Mouse (Mus musculus): Measurements from ENCODE around the gene Fam162a. TPM values are rescaled to one million over a fixed set of nuclear protein-coding genes. Genes with fewer than 3 reads are reported as not detected.
"Not testable (repeated sequence)": the region's sequence is repeated elsewhere in the genome, so short reads cannot be mapped to it uniquely, and the experiment has no call there.

Gene Fam162a
- polyA plus RNA-seq, 1 experiment from 2014 or later = 415 TPM

DNA sequence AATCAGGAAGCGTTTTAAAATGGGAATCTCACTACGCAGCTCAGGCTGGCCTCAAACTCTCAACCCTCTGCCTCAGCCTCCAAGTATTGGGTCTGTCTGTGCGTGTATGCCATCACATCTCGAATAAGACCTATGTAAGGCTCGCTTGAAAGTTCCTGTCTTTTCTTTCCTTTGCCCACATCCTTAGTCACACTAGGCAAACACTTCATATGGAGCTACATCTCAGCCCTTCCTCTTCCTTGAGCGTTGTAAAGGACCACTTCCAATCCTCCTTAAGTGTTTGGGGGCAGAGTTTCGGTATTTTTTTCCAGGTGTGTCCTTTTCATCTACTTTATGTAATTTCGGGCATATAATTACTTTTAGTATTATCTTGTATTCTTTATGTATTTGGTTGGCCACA is 16.5 kb downstream of the Fam162a start:
- peaks cover 6% of the 10 kb centered on the region; the same call in 1 of the 2 replicates for H3K36me3 ChIP-seq
- H3K9ac ChIP-seq = no peak overlapping the region
- no peak overlapping the region for H3K27ac ChIP-seq
- H3K4me1 ChIP-seq = no peaks in the 10 kb centered on the region
- no peaks in the 10 kb centered on the region for H3K9me3 ChIP-seq
- WGBS = 90% methylated on average over 8 of the region's 8 CpGs
- no peaks in the 10 kb centered on the region for H3K27me3 ChIP-seq (replicated peaks)
- no peak overlapping the region for H3K4me3 ChIP-seq (replicated peaks)
- no peak for ATAC-seq (ENCODE audit: insufficient read depth, low FRiP score, low read depth)
- no peak overlapping the region for H3K4me2 ChIP-seq

DNA sequence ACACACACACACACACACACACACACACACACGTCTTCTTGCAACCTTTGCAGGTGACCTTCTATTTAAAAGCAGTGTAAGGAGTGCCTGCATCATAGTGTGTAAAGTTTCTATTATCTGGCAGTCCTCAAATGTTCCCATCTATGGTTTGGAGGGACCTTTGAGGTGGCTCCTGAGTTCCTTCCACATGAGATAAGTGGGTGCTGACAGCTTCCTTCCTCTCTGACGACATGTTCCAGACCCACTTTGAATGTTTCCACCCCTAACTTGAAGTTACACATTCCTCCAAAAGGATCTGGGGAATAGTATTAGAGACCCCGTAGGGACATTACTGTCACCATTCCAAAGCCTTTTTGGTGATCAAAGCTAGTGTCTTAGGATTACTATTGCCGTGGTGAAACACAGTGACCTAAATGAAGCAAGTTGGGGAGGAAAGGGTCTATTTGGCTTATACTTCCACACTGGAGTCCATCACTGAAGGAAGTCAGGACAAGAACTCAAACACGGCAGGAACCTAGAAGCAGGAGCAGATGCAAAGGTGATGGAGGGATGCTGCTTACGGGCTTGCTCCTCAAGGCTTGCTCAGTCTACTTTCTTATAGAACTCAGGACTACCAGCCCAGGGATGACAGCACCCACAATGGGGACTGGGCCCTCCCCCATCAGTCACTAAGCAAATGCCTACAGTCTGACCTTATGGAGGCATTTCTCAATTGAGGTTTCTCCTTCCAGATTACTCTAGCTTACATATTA is 17.7 kb downstream of the Fam162a start:
- H3K27ac ChIP-seq = no peak overlapping the region
- H3K9me3 ChIP-seq = no peaks in the 10 kb centered on the region
- H3K4me3 ChIP-seq (replicated peaks) = no peak overlapping the region
- ATAC-seq (ENCODE audit: insufficient read depth, low FRiP score, low read depth) = no peak
- no peaks in the 10 kb centered on the region for H3K4me1 ChIP-seq
- WGBS = 75% methylated on average over 6 of the region's 6 CpGs
- no peaks in the 10 kb centered on the region for H3K27me3 ChIP-seq (replicated peaks)
- H3K9ac ChIP-seq = no peak overlapping the region
- peaks cover 18% of the 10 kb centered on the region for H3K36me3 ChIP-seq
- H3K4me2 ChIP-seq = no peak overlapping the region

DNA sequence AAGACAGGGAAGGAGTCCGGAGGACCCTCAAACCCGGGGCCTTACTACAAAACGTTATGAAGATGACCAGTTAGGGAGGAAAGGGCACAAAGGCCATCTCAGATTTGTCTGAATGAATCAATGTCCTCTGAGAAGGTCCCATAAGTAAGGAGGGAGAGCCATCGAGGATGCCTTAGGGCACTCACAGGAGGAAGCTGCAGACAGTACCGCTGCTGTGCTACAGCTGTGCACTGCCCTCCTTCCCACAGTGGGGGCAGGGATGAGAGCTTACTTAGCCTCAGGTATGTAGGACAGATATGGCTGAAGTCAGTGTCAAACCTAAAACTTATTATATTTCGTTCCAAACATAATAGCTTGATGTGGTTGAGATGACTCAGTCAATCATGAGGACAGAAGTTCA is 19.9 kb downstream of the Fam162a start:
- WGBS = 88% methylated on average over 6 of the region's 6 CpGs
- Histone ChIP-seq H3K4me1 (no peaks in the 10 kb centered on the region), H3K4me3 (replicated peaks) (no peak overlapping the region), H3K4me2 (no peak overlapping the region), H3K9me3 (no peaks in the 10 kb centered on the region), H3K27ac (no peak overlapping the region), H3K27me3 (replicated peaks) (no peaks in the 10 kb centered on the region), H3K36me3 (peaks cover 33% of the 10 kb centered on the region), H3K9ac (no peak overlapping the region)
- no peak for ATAC-seq (ENCODE audit: insufficient read depth, low FRiP score, low read depth)

- Histone ChIP-seq H3K36me3 (peaks cover 49% of the 10 kb centered on the region), H3K27ac (no peak overlapping the region), H3K4me2 (no peak overlapping the region), H3K9ac (no peak overlapping the region), H3K4me1 (0 out of 2 replicates have a peak, but pooled peaks cover under 1% of the 10 kb centered on the region), H3K27me3 (replicated peaks) (no peaks in the 10 kb centered on the region), H3K9me3 (no peaks in the 10 kb centered on the region), H3K4me3 (replicated peaks) (no peak overlapping the region)
- ATAC-seq (ENCODE audit: insufficient read depth, low FRiP score, low read depth) = no peak
- 90% methylated on average over 4 of the region's 4 CpGs for WGBS
Observed at GRCm38 (mm10) chr16:36047538-36047937, 23.9 kb downstream of the Fam162a start.

DNA sequence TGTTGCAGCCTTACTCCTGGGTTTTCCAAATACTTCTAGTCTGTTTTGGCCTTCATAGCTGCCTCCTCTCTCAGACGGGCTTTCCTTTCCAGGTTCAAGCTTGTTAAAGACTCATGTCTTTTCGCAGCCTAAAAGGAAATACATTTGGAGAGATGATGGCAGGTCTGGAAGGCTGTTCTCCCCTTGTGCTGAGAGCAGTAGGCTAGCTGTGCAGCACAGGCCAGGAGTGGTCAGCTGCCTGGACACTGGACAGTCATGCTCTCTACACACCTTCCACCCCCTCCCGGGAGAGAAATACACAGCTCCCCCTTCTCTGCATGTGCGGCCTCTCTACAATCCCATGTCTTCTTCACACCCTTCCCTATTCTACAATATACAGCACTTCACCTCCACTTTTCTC is 27.4 kb downstream of the Fam162a start:
- Histone ChIP-seq H3K4me3 (replicated peaks) (no peak overlapping the region), H3K27me3 (replicated peaks) (no peaks in the 10 kb centered on the region), H3K36me3 (peaks cover 37% of the 10 kb centered on the region), H3K27ac (no peak overlapping the region), H3K9me3 (no peaks in the 10 kb centered on the region), H3K4me1 (peaks cover 8% of the 10 kb centered on the region), H3K9ac (no peak overlapping the region), H3K4me2 (no peak overlapping the region)
- ATAC-seq (ENCODE audit: insufficient read depth, low FRiP score, low read depth) = no peak
- 89% methylated on average over 4 of the region's 4 CpGs for WGBS

- Histone ChIP-seq H3K4me3 (replicated peaks) (no peak overlapping the region), H3K4me1 (peaks cover 8% of the 10 kb centered on the region), H3K9ac (no peak overlapping the region), H3K9me3 (no peaks in the 10 kb centered on the region), H3K27ac (no peak overlapping the region), H3K4me2 (no peak overlapping the region), H3K27me3 (replicated peaks) (no peaks in the 10 kb centered on the region), H3K36me3 (peaks cover 28% of the 10 kb centered on the region)
- no peak for ATAC-seq (ENCODE audit: insufficient read depth, low FRiP score, low read depth)
- 90% methylated on average over 10 of the region's 10 CpGs for WGBS
Observed at GRCm38 (mm10) chr16:36043073-36043472, 28.3 kb downstream of the Fam162a start.

DNA sequence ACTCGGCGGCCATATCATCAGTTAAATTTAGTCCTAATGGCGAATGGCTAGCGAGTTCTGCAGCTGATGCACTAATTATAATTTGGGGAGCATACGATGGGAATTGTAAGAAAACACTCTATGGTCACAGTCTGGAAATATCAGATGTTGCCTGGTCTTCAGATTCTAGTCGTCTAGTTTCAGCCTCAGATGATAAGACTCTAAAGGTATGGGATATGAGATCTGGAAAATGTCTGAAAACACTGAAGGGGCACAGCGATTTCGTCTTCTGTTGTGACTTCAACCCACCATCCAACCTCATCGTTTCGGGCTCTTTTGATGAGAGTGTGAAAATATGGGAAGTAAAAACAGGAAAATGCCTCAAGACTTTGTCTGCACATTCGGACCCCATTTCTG is 29.8 kb downstream of the Fam162a start:
- Histone ChIP-seq H3K27me3 (replicated peaks) (no peaks in the 10 kb centered on the region), H3K36me3 (peaks cover 19% of the 10 kb centered on the region), H3K4me2 (peak overlapping the region; percentile 80), H3K4me3 (replicated peaks) (peak overlapping the region; percentile 54), H3K9ac (peak overlapping the region; percentile 44; the same call in 1 of the 2 replicates), H3K4me1 (peaks cover 8% of the 10 kb centered on the region), H3K9me3 (no peaks in the 10 kb centered on the region), H3K27ac (peak overlapping the region; percentile 67)
- 22% methylated on average over 11 of the region's 11 CpGs for WGBS
- no peak for ATAC-seq (ENCODE audit: insufficient read depth, low FRiP score, low read depth)

GRCm38 (mm10) chr16:36040640-36041624 is 30.5 kb downstream of the Fam162a start, which contains the start of gene Wdr5b:
TSS of gene Wdr5b (plus strand) at chr16:36041190.
- ATAC-seq (ENCODE audit: insufficient read depth, low FRiP score, low read depth) = peak; percentile 97
- peaks cover 15% of the 10 kb centered on the region for H3K36me3 ChIP-seq
- H3K9ac ChIP-seq = peak within 1 kb of the TSS; percentile 44; the same call in 1 of the 2 replicates
- 2% methylated on average over 39 of the region's 39 CpGs for WGBS
- peak within 1 kb of the TSS; percentile 54 for H3K4me3 ChIP-seq (replicated peaks)
- peak within 1 kb of the TSS; percentile 77 for H3K27ac ChIP-seq
- no peaks in the 10 kb centered on the region for H3K9me3 ChIP-seq
- no peaks in the 10 kb centered on the region for H3K27me3 ChIP-seq (replicated peaks)
- H3K4me2 ChIP-seq = peak within 1 kb of the TSS; percentile 80
- H3K4me1 ChIP-seq = peaks cover 8% of the 10 kb centered on the region

GRCm38 (mm10) chr16:36028120-36028519 is 43.3 kb downstream of the Fam162a start:
- not testable (repeated sequence) for H3K27ac ChIP-seq; H3K9me3 ChIP-seq; H3K4me3 ChIP-seq (replicated peaks); H3K4me1 ChIP-seq; H3K9ac ChIP-seq; H3K36me3 ChIP-seq; H3K4me2 ChIP-seq; H3K27me3 ChIP-seq (replicated peaks); ATAC-seq (ENCODE audit: insufficient read depth, low FRiP score, low read depth)
- WGBS = 85% methylated on average over 1 of the region's 2 CpGs

GRCm38 (mm10) chr16:36016335-36016734 is 55.1 kb downstream of the Fam162a start:
- H3K9ac ChIP-seq = no peak overlapping the region
- no peaks in the 10 kb centered on the region for H3K9me3 ChIP-seq
- H3K27ac ChIP-seq = no peak overlapping the region
- H3K4me3 ChIP-seq (replicated peaks) = no peak overlapping the region
- no peaks in the 10 kb centered on the region for H3K4me1 ChIP-seq
- no peak overlapping the region for H3K4me2 ChIP-seq
- ATAC-seq (ENCODE audit: insufficient read depth, low FRiP score, low read depth) = no peak
- H3K27me3 ChIP-seq (replicated peaks) = no peaks in the 10 kb centered on the region
- peaks cover 11% of the 10 kb centered on the region; the same call in 1 of the 2 replicates for H3K36me3 ChIP-seq
- WGBS = 97% methylated on average over 1 of the region's 1 CpGs

DNA sequence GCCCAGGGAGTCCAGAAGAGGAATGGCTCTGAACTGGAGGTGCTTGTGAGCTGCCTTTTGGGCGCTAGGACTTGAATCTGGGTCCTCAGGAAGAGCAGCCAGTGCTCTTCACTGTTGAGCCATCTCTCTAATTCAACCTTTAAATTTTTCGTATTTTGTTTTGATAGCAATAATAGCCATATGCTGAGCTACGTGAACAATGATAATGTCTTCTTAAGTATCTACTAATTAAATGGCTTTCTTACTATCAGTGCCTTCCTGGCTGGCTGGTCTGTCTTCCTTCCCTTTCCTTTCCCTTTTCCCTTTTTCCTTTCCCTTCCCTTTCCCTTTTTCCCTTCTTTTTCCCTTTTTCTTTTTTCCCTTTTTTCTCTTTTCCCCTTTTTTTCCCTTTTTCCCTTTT is 63.0 kb downstream of the Fam162a start:
- H3K9me3 ChIP-seq = no peaks in the 10 kb centered on the region
- H3K4me1 ChIP-seq = no peaks in the 10 kb centered on the region
- H3K4me3 ChIP-seq (replicated peaks) = no peak overlapping the region
- no peak overlapping the region for H3K9ac ChIP-seq
- no peaks in the 10 kb centered on the region for H3K27me3 ChIP-seq (replicated peaks)
- H3K4me2 ChIP-seq = no peak overlapping the region
- no peak overlapping the region for H3K27ac ChIP-seq
- peaks cover 11% of the 10 kb centered on the region; the same call in 1 of the 2 replicates for H3K36me3 ChIP-seq
- 88% methylated on average over 3 of the region's 3 CpGs for WGBS
- no peak for ATAC-seq (ENCODE audit: insufficient read depth, low FRiP score, low read depth)

- not testable (repeated sequence) for H3K9me3 ChIP-seq; ATAC-seq (ENCODE audit: insufficient read depth, low FRiP score, low read depth); H3K27ac ChIP-seq; H3K9ac ChIP-seq; H3K4me2 ChIP-seq; H3K4me3 ChIP-seq (replicated peaks); H3K27me3 ChIP-seq (replicated peaks); H3K36me3 ChIP-seq; H3K4me1 ChIP-seq
- 92% methylated on average over 4 of the region's 4 CpGs for WGBS
Observed at GRCm38 (mm10) chr16:35998852-35999251, 72.5 kb downstream of the Fam162a start.

Data from stomach, embryonic 15.5 days (tissue).